Mouse (Mus musculus) hindbrain, embryonic 11.5 days (tissue): Measurements from ENCODE around the gene Atf6. TPM values are rescaled to one million over a fixed set of nuclear protein-coding genes. Genes with fewer than 3 reads are reported as not detected.

Source experiments
- ATAC-seq: fragments of 200-750 bp; cut with Nextera tagmentation; 2 replicates; pipeline ENCODE4 v1.8.0; 2017; ENCODE audit warnings: mild to moderate bottlenecking, moderate TSS enrichment, moderate library complexity; ENCODE audit not compliant: low FRiP score
- DNase-seq: peaks from one replicate; pipeline ENCODE4 v3.0.0-alpha.2; 2015; ENCODE audit warnings: low spot score
- H3K27ac ChIP-seq: fragments of 300-500 bp; sonication (generic); 2 replicates; pipeline ENCODE4 v1.5.1; 2014; ENCODE audit warnings: mild to moderate bottlenecking, low read depth, low read length
- H3K27me3 ChIP-seq: fragments of 300-500 bp; sonication (generic); 2 replicates; pipeline ENCODE4 v1.6.1; 2014; ENCODE audit warnings: mild to moderate bottlenecking, low read length, moderate library complexity, mixed read lengths; ENCODE audit not compliant: control insufficient read depth, insufficient read depth
- H3K36me3 ChIP-seq: fragments of 300-500 bp; sonication (generic); 2 replicates; pipeline ENCODE4 v1.6.1; 2014; ENCODE audit warnings: mild to moderate bottlenecking, low read length, moderate library complexity, mixed read lengths; ENCODE audit not compliant: control insufficient read depth, insufficient read depth
- H3K4me1 ChIP-seq: fragments of 300-500 bp; sonication (generic); replicated peaks from 2 replicates; pipeline ENCODE4 v1.6.1; 2014; ENCODE audit warnings: low read length, mixed read lengths; ENCODE audit not compliant: control insufficient read depth, insufficient read depth
- H3K4me2 ChIP-seq: fragments of 300-500 bp; sonication (generic); replicated peaks from 2 replicates; pipeline ENCODE4 v1.6.1; 2014; ENCODE audit warnings: mild to moderate bottlenecking, low read depth, low read length
- H3K4me3 ChIP-seq: fragments of 300-500 bp; sonication (generic); 2 replicates; pipeline ENCODE4 v1.5.1; 2014; ENCODE audit warnings: low read depth, low read length
- H3K9ac ChIP-seq: fragments of 300-500 bp; sonication (generic); 2 replicates; pipeline ENCODE4 v1.6.1; 2014; ENCODE audit warnings: low read depth, low read length
- H3K9me3 ChIP-seq: fragments of 300-500 bp; sonication (generic); 2 replicates; pipeline ENCODE4 v1.6.1; 2016; ENCODE audit warnings: low read length; ENCODE audit not compliant: control insufficient read depth
- WGBS: fragments of 180-500 bp; shearing (Covaris S2); extraction: QIAGEN DNeasy Blood & Tissue Kit; methylation state at CpG from one replicate; pipeline ENCODE4 v1.1.7; 2014; 5-methylcytosine and 5-hydroxymethylcytosine counted together
- polyA plus RNA-seq: library from polyadenylated mRNA; unstranded; fragments of >200 nt; fragmentation: Nextera tagmentation; extraction: Ambion mirVana; gene quantifications from 2 replicates; pipeline ENCODE4 v1.2.1, GENCODE M21; 2014

Atf6 gene
- polyA plus RNA-seq, 1 experiment from 2014 or later: 10.2 TPM

DNA sequence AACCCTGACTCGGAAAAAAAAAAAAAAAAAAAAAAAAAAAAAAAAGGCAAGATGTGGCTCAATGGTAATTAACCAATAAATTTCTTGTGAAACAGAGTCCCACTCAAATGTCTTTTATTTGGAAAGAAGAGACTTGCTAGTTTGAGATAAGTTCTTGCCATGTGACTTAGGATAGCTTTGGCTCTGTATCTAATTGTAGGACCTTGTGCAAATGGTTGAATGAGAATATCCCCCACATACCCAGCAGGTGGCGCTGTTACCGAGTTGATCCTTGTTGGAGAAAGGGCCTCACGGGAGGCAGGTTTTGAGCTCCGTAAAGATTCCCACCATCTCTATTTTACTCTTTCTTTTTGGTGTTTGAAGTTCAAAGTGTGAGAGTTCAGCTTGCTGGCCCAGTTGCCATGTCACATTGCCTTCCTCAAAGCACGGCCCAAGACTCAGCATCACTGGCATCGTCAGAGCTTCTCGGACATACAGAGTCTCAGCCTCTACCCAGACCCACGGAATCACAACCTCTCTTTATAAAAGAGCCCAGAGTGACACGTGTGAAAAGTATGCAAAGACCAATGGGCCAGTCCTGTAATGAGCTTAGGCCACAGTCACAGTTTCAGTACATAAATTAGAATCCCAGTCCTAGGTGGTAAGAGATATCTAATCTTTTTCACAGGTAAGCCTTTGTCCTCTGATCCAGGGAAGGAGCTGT is 34.1 kb upstream of the Atf6 start:
- 34% methylated on average over 10 of the region's 10 CpGs for WGBS
- DNase-seq (peak; percentile 92), ATAC-seq (peak; percentile 56; the same call in 1 of the 2 replicates)
- no peaks in the 10 kb centered on the region for H3K36me3 ChIP-seq
- H3K27me3 ChIP-seq: peaks cover 6% of the 10 kb centered on the region
- H3K4me2 ChIP-seq: 0 out of 2 replicates have a peak overlapping the region, but pooled peaks have one; percentile 2
- no peak overlapping the region for H3K4me3 ChIP-seq
- no peaks in the 10 kb centered on the region for H3K9me3 ChIP-seq
- H3K9ac ChIP-seq: no peak overlapping the region
- H3K4me1 ChIP-seq: no peaks in the 10 kb centered on the region
- H3K27ac ChIP-seq: no peak overlapping the region

DNA sequence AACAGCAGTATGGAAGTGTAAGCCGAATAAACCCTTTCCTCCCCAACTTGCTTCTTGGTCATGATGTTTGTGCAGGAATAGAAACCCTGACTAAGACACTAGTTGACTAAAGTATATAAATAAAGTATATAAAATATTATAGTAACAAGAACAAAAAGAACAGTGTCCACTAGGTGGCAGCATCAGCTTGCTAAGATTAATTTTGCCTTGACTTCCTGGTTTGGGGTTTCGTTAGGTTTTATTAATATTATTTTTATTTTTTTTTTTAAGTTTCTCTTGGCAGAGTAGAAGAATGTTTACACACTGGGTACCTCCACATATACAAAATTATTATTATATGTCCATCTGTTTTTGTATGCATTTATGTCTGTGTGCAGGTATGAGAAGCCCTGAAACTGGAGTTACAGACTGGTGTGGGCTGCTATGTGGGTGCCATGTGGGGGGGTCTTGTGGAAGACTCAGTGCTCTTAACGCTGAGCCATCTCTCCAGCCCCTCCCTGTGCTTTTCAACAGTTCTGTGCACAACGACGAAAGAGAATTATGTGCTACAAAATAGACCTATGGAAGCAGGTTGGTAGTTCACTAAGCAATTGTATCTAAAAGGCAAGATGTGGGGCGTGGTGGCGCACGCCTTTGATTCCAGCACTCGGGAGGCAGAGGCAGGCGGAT is 33.4 kb upstream of the Atf6 start:
- DNase-seq: peak; percentile 72
- 46% methylated on average over 10 of the region's 10 CpGs for WGBS

GRCm38 (mm10) chr1:170898413-170899075 is 31.0 kb upstream of the Atf6 start:
- DNase-seq: no peak
- Histone ChIP-seq H3K4me2 (no peak overlapping the region), H3K9ac (no peak overlapping the region), H3K36me3 (no peaks in the 10 kb centered on the region), H3K27ac (no peak overlapping the region), H3K27me3 (no peaks in the 10 kb centered on the region; the same call in 1 of the 2 replicates), H3K9me3 (no peaks in the 10 kb centered on the region), H3K4me3 (no peak overlapping the region), H3K4me1 (no peaks in the 10 kb centered on the region)
- 80% methylated on average over 16 of the region's 16 CpGs for WGBS
- ATAC-seq: no peak

More for the DNA sequence above, 33.4 kb upstream of the Atf6 start:
- Histone ChIP-seq H3K4me3 (no peak overlapping the region), H3K36me3 (no peaks in the 10 kb centered on the region), H3K4me2 (no peak overlapping the region), H3K4me1 (no peaks in the 10 kb centered on the region), H3K9ac (no peak overlapping the region), H3K27ac (no peak overlapping the region), H3K9me3 (no peaks in the 10 kb centered on the region), H3K27me3 (no peaks in the 10 kb centered on the region; the same call in 1 of the 2 replicates)
- no peak for ATAC-seq

GRCm38 (mm10) chr1:170896651-170897281 is 29.2 kb upstream of the Atf6 start:
- no peak overlapping the region for H3K4me3 ChIP-seq
- no peaks in the 10 kb centered on the region for H3K4me1 ChIP-seq
- DNase-seq: no peak
- no peak overlapping the region for H3K27ac ChIP-seq
- no peaks in the 10 kb centered on the region for H3K9me3 ChIP-seq
- 84% methylated on average over 5 of the region's 5 CpGs for WGBS
- no peaks in the 10 kb centered on the region for H3K36me3 ChIP-seq
- ATAC-seq: no peak
- H3K9ac ChIP-seq: no peak overlapping the region
- H3K27me3 ChIP-seq: no peaks in the 10 kb centered on the region
- no peak overlapping the region for H3K4me2 ChIP-seq

DNA sequence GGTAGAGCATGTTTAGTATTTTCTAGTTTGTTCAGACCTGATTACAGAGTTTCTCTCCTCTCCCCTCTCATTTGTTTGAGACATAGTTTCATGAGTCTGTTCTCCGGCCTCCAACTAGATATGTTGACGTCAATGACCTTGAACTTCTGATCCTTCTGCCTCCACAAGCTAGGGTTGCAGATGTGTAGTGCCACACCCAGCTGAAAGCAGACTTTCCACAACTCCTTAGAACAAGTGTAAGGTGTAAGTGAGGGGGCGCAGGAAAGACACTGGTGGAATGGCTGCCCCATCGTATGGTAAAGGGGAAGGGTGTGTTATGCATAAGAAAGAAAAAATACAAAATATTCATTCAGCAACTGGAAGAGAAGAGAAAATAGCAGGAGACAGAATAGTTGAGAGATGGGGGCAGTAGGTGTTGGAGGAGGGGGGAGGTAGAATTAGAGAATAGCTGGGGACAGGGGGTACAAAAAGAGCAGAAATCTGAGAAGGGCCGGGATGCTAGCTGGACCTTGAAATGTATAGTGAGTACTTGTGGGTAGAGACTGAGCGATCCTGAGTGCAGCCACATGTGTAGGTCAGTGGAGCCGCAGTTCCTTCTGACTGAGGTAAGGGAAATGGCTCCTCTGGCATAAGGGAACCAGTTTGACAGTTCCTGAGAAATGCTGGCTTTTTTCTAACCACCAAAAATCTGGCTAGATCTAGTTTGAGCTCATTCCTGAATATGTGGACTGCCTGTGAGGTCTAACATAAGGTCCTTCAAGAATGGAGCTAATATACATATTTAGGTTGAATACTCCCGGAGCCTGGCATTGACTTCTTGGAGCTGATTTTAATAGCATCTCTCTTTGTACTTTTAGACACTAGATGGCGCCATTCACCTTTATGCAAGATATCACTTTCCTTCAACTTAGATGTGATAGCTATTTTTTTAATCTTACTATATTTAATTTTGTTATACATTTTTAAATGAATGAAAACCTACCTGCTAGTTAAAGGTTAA is 27.3 kb upstream of the Atf6 start:
- peak; percentile 69 for DNase-seq
- Histone ChIP-seq H3K9me3 (no peaks in the 10 kb centered on the region), H3K4me1 (no peaks in the 10 kb centered on the region), H3K4me2 (no peak overlapping the region), H3K4me3 (no peak overlapping the region), H3K9ac (no peak overlapping the region), H3K27ac (no peak overlapping the region), H3K27me3 (no peaks in the 10 kb centered on the region), H3K36me3 (no peaks in the 10 kb centered on the region)
- ATAC-seq: no peak
- 72% methylated on average over 9 of the region's 9 CpGs for WGBS

DNA sequence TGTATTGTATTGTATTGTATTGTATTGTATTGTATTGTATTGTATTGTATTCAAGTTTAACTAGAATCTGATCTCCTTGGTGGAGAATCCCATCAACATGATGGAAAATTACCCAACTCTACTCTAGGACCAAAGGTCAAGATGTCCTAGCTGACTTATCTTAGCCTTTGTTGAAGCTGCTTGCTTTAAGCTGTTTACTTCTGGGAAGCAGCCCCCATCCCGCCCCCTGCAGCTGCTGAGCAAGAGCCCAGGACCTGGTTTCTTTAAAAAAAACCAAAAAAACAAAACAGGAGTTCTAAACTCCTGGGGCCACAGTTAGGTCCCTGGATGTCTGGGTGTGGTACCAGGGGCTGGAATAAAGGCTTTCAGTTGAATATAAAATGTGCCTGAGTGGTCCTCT is 24.7 kb upstream of the Atf6 start:
- Histone ChIP-seq H3K9ac (no peak overlapping the region), H3K4me1 (no peaks in the 10 kb centered on the region), H3K4me3 (no peak overlapping the region), H3K27ac (no peak overlapping the region), H3K27me3 (no peaks in the 10 kb centered on the region), H3K36me3 (no peaks in the 10 kb centered on the region), H3K4me2 (no peak overlapping the region), H3K9me3 (no peaks in the 10 kb centered on the region)
- DNase-seq: no peak
- WGBS: 58% methylated on average over 1 of the region's 1 CpGs
- ATAC-seq: no peak

GRCm38 (mm10) chr1:170891646-170892045 is 24.1 kb upstream of the Atf6 start:
- 82% methylated on average over 2 of the region's 2 CpGs for WGBS
- Histone ChIP-seq H3K4me3 (no peak overlapping the region), H3K36me3 (no peaks in the 10 kb centered on the region), H3K27me3 (no peaks in the 10 kb centered on the region), H3K27ac (no peak overlapping the region), H3K9me3 (no peaks in the 10 kb centered on the region), H3K4me2 (no peak overlapping the region), H3K4me1 (no peaks in the 10 kb centered on the region), H3K9ac (no peak overlapping the region)
- DNase-seq (no peak), ATAC-seq (no peak)

- no peak for DNase-seq
- 62% methylated on average over 4 of the region's 4 CpGs for WGBS
- Histone ChIP-seq H3K27ac (no peak overlapping the region), H3K36me3 (no peaks in the 10 kb centered on the region), H3K4me1 (no peaks in the 10 kb centered on the region), H3K4me2 (no peak overlapping the region), H3K9me3 (no peaks in the 10 kb centered on the region), H3K27me3 (no peaks in the 10 kb centered on the region), H3K4me3 (no peak overlapping the region), H3K9ac (no peak overlapping the region)
- no peak for ATAC-seq
These were observed 21.7 kb upstream of the Atf6 start for GRCm38 (mm10) chr1:170889310-170889709.
